Mouse (Mus musculus): ENCODE measurements at regions not wholly inside any gene's neighbourhood (a gene's known extent, or its start where the extent isn't known, plus 50 kb on each side); places are given as distances from the start of the nearest gene placed in this dataset.

DNA sequence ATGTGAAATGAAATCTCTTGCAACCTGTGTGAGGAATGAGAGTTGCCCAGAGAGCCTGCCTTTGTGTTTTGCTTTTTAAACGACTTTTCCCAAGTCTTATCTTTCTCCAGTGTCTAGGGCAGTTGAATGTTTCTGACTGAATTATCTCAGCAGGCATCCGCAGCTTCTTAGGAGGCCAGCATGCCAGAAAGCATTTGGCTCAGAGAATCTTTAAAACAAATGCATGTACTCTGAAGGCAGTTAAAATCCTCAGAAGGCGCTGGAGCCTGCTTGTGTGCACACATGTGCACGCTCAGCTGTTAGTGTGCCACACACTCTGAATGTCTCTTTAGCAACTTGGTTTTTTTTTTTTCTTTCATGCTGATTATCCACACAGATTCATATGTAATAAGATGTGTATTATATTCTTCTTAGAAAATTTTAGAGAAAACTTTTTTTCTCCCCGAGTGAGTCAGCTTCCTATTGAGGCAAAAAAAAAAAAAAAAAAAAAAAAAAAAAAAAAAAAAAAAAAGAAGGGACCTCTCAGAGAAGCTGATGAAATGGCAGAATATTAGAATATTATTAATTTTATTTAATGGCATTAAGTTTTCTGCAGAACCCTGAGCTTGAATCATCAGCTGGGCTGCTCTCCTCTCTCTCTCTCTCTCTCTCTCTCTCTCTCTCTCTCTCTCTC is 201.9 kb downstream of the Tmem38b start:
- in situ Hi-C loops (cut with MboI; ENCODE audit: low sequenced_read_pairs): no loop called here

GRCm38 (mm10) chr4:54045258-54046029 is 219.6 kb downstream of the Tmem38b start:
- in situ Hi-C loops (cut with MboI; ENCODE audit: low sequenced_read_pairs): no loop called here

DNA sequence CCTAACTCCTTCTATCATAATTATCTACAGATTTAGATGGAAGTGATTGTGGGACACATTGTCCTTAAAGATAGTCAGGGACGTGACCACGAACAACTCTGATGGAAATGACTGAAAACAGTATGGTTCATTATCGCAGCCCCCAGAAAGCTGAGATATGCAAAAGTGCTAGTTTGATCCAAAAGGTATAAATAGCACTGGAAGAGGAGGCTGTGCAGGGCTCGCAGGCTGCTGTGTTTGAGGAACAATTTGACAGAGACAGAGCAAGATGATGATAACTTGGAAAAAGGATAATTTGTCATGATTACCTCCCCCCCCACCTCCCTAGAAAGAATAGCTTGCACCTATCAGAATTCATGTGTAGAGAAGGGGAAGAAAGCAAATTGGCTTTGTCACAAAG is 238.5 kb downstream of the Tmem38b start:
- in situ Hi-C loops (cut with MboI; ENCODE audit: low sequenced_read_pairs): no loop called here

- in situ Hi-C loops (cut with MboI; ENCODE audit: low sequenced_read_pairs): no loop called here
Observed at GRCm38 (mm10) chr4:54071951-54072350, 246.1 kb downstream of the Tmem38b start.

GRCm38 (mm10) chr4:54072482-54072881 is 246.6 kb downstream of the Tmem38b start:
- in situ Hi-C loops (cut with MboI; ENCODE audit: low sequenced_read_pairs): no loop called here

DNA sequence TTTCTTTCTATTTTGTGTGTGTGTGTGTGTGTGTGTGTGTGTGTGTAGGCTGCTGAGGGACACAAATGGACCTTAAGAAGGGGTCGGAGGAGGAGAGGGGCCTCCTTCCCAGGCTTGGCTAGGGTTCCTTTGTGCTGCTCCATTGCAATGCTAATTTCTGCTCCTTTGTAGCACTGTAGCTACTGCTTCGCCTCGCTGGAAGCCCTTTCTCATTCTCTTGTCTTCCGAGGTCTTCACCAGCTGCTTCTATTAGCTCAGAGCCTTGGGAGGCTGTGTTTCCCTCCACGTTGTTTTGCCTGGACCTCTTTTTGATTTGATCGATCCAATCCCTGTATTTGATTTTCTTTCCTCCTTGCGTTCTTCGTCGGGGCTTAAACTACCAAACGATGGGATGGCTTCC is 247.1 kb downstream of the Tmem38b start:
- in situ Hi-C loops (cut with MboI; ENCODE audit: low sequenced_read_pairs): no loop called here

- in situ Hi-C loops (cut with MboI; ENCODE audit: low sequenced_read_pairs): no loop called here
Observed at GRCm38 (mm10) chr4:54073483-54073882, 247.6 kb downstream of the Tmem38b start.

DNA sequence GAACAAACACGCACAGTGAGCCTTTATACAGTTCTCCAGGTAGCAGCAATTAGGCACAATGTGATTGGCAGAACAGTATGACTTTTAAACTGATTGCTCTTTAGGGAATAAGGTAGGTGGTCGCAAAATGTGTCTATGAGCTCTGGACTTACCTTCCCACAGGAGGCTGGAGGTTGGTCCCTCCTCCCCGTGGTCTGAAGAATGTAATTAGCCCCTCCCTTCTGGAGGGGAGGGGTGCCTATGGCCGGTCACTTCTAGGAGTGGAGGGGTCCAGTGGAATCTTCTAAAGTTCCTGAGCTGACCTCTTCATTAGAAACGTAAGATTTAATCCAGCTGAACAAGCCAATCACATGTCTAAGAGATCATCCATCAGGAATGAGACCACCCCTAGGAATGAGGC is 248.4 kb downstream of the Tmem38b start:
- in situ Hi-C loops (cut with MboI; ENCODE audit: low sequenced_read_pairs): no loop called here

GRCm38 (mm10) chr4:54080526-54080925 is 254.7 kb downstream of the Tmem38b start:
- in situ Hi-C loops (cut with MboI; ENCODE audit: low sequenced_read_pairs): no loop called here

- in situ Hi-C loops (cut with MboI; ENCODE audit: low sequenced_read_pairs): no loop called here
Observed at GRCm38 (mm10) chr4:54081411-54081810, 255.6 kb downstream of the Tmem38b start.

GRCm38 (mm10) chr4:54084747-54085146 is 258.9 kb downstream of the Tmem38b start:
- in situ Hi-C loops (cut with MboI; ENCODE audit: low sequenced_read_pairs): no loop called here

- in situ Hi-C loops (cut with MboI; ENCODE audit: low sequenced_read_pairs): no loop called here
Observed at GRCm38 (mm10) chr4:54094285-54094997, 268.6 kb downstream of the Tmem38b start.

- in situ Hi-C loops (cut with MboI; ENCODE audit: low sequenced_read_pairs): no loop called here
Observed at GRCm38 (mm10) chr4:54095200-54095930, 269.5 kb downstream of the Tmem38b start.

DNA sequence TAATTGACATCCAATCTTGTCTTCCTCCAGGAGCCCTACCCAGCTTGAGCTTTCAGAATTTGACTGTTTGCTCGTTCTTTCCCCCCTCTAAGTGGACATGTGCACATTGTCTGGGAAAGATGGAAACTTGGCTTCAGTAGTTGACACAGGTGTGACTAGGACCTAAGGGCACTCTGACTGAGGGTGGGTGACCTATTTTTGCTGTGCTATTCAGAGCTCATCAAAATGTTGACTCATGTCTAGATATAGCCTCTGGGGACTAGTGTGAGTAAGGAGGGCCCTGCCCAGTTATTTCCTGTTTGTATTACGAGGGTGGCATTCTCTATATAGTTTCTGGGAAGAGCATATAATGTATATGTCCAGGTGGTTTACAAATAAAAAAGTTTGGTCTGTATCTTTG is 271.7 kb downstream of the Tmem38b start:
- in situ Hi-C loops (cut with MboI; ENCODE audit: low sequenced_read_pairs): no loop called here

DNA sequence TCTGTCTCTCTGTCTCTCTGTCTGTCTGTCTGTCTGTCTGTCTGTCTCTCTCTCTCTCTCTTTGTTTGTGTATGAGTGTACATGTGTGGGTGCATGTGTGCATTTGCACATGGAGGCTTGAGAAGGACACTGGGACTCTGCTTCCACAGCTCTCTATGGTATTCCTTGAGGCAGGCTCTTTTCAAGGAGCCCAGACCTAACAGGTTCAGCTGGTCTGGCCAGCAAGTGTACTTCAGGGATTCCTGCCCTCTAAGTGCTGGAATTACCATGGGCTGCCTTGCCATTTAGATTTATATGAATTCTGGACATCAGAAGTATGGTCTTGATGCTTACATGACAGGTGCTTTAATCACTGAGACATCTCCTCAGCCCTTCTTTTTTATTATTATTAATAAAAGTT is 274.4 kb downstream of the Tmem38b start:
- in situ Hi-C loops (cut with MboI; ENCODE audit: low sequenced_read_pairs): no loop called here

DNA sequence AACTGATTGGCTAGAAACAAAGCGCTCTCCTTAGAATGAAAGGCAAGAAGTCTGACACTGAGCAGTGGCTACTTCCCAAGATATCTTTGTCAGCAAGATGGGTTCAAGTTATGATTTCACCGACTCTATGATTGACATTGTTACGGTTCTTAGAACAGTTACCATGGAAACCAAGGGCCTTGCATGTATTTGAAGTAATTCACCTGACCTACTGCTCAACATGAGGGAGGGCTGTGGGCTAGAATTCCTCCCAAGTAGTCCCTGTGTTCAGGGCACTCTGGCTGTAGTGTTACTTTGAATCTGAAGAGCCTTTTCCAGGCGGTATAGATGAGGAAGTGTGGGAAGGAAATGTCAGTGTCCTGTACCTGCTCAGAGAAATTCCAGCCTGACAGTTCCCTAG is 281.1 kb downstream of the Tmem38b start:
- in situ Hi-C loops (cut with MboI; ENCODE audit: low sequenced_read_pairs): no loop called here

GRCm38 (mm10) chr4:54116310-54116709 is 290.5 kb downstream of the Tmem38b start:
- in situ Hi-C loops (cut with MboI; ENCODE audit: low sequenced_read_pairs): no loop called here

- in situ Hi-C loops (cut with MboI; ENCODE audit: low sequenced_read_pairs): no loop called here
Observed at GRCm38 (mm10) chr4:54118179-54118846, 292.5 kb downstream of the Tmem38b start.

- in situ Hi-C loops (cut with MboI; ENCODE audit: low sequenced_read_pairs): no loop called here
Observed at GRCm38 (mm10) chr4:54128717-54129698, 303.2 kb downstream of the Tmem38b start.
